Mouse (Mus musculus): ENCODE results near the gene Piezo1. TPM values are rescaled to one million over a fixed set of nuclear protein-coding genes. Genes with fewer than 3 reads are reported as not detected.
A peak's percentile ranks its signal among the peaks of the same experiment; 100 is the strongest.

Gene Piezo1
- polyA plus RNA-seq (2012): 22.2 and 31.8 TPM in 2 replicates

GRCm38 (mm10) chr8:122551265-122552051 is at the start of gene Piezo1:
TSS of gene Piezo1 (minus strand) at chr8:122551329.
- peaks cover 41% of the 10 kb centered on the region for H3K36me3 ChIP-seq (ENCODE audit: control insufficient read depth)
- peak within 1 kb of the TSS; percentile 92 for H3K4me3 ChIP-seq (replicated peaks)
- H3K4me1 ChIP-seq (ENCODE audit: control insufficient read depth): peaks cover 79% of the 10 kb centered on the region
- H3K9me3 ChIP-seq (ENCODE audit: control insufficient read depth, low read length): no peaks in the 10 kb centered on the region
- no peak for TF ChIP-seq GATA1 (IDR thresholded peaks at IDR 0.05; ENCODE audit: low read length)
- TF ChIP-seq TAL1 (IDR thresholded peaks at IDR 0.05; ENCODE audit: low read length): no peak
- H3K27me3 ChIP-seq (ENCODE audit: control insufficient read depth): no peaks in the 10 kb centered on the region

- H3K27me3 ChIP-seq (ENCODE audit: control insufficient read depth): no peaks in the 10 kb centered on the region; the same call in 1 of the 2 replicates
- H3K4me3 ChIP-seq (replicated peaks): no peak overlapping the region
- no peaks in the 10 kb centered on the region for H3K36me3 ChIP-seq (ENCODE audit: control insufficient read depth)
- TF ChIP-seq GATA1 (IDR thresholded peaks at IDR 0.05; ENCODE audit: low read length): no peak
- TF ChIP-seq TAL1 (IDR thresholded peaks at IDR 0.05; ENCODE audit: low read length): no peak
- no peaks in the 10 kb centered on the region for H3K9me3 ChIP-seq (ENCODE audit: control insufficient read depth, low read length)
- no peaks in the 10 kb centered on the region for H3K4me1 ChIP-seq (ENCODE audit: control insufficient read depth)
These were observed 49.5 kb upstream of the Piezo1 start for GRCm38 (mm10) chr8:122600666-122601065.

- Histone ChIP-seq H3K36me3 (ENCODE audit: control insufficient read depth) (no peaks in the 10 kb centered on the region; the same call in 1 of the 2 replicates), H3K4me1 (ENCODE audit: control insufficient read depth) (peaks cover 6% of the 10 kb centered on the region), H3K27me3 (ENCODE audit: control insufficient read depth) (no peaks in the 10 kb centered on the region), H3K9me3 (ENCODE audit: control insufficient read depth, low read length) (no peaks in the 10 kb centered on the region), H3K4me3 (replicated peaks) (no peak overlapping the region)
- TF ChIP-seq GATA1 (IDR thresholded peaks at IDR 0.05; ENCODE audit: low read length) (no peak), TAL1 (IDR thresholded peaks at IDR 0.05; ENCODE audit: low read length) (no peak)
These were observed 44.9 kb upstream of the Piezo1 start for GRCm38 (mm10) chr8:122596031-122596430.

- no peaks in the 10 kb centered on the region for H3K9me3 ChIP-seq (ENCODE audit: control insufficient read depth, low read length)
- H3K27me3 ChIP-seq (ENCODE audit: control insufficient read depth): no peaks in the 10 kb centered on the region
- no peak overlapping the region for H3K4me3 ChIP-seq (replicated peaks)
- H3K4me1 ChIP-seq (ENCODE audit: control insufficient read depth): peaks cover 6% of the 10 kb centered on the region
- no peak for TF ChIP-seq GATA1 (IDR thresholded peaks at IDR 0.05; ENCODE audit: low read length)
- TF ChIP-seq TAL1 (IDR thresholded peaks at IDR 0.05; ENCODE audit: low read length): no peak
- no peaks in the 10 kb centered on the region; the same call in 1 of the 2 replicates for H3K36me3 ChIP-seq (ENCODE audit: control insufficient read depth)
These were observed 42.8 kb upstream of the Piezo1 start for GRCm38 (mm10) chr8:122593783-122594507.

GRCm38 (mm10) chr8:122593240-122593639 is 42.1 kb upstream of the Piezo1 start:
- no peaks in the 10 kb centered on the region for H3K27me3 ChIP-seq (ENCODE audit: control insufficient read depth)
- TF ChIP-seq TAL1 (IDR thresholded peaks at IDR 0.05; ENCODE audit: low read length) (no peak), GATA1 (IDR thresholded peaks at IDR 0.05; ENCODE audit: low read length) (no peak)
- H3K4me3 ChIP-seq (replicated peaks): no peak overlapping the region
- H3K9me3 ChIP-seq (ENCODE audit: control insufficient read depth, low read length): no peaks in the 10 kb centered on the region
- H3K4me1 ChIP-seq (ENCODE audit: control insufficient read depth): peaks cover 6% of the 10 kb centered on the region
- no peaks in the 10 kb centered on the region; the same call in 1 of the 2 replicates for H3K36me3 ChIP-seq (ENCODE audit: control insufficient read depth)

- TF ChIP-seq GATA1 (IDR thresholded peaks at IDR 0.05; ENCODE audit: low read length) (no peak), TAL1 (IDR thresholded peaks at IDR 0.05; ENCODE audit: low read length) (no peak; the same call in 2 of the 3 replicates)
- H3K4me1 ChIP-seq (ENCODE audit: control insufficient read depth): no peaks in the 10 kb centered on the region
- peaks cover 7% of the 10 kb centered on the region for H3K27me3 ChIP-seq (ENCODE audit: control insufficient read depth)
- no peaks in the 10 kb centered on the region for H3K9me3 ChIP-seq (ENCODE audit: control insufficient read depth, low read length)
- no peak overlapping the region for H3K4me3 ChIP-seq (replicated peaks)
- no peaks in the 10 kb centered on the region for H3K36me3 ChIP-seq (ENCODE audit: control insufficient read depth)
These were observed 35.6 kb upstream of the Piezo1 start for GRCm38 (mm10) chr8:122586749-122587148.

GRCm38 (mm10) chr8:122586171-122586570 is 35.0 kb upstream of the Piezo1 start:
- H3K36me3 ChIP-seq (ENCODE audit: control insufficient read depth): no peaks in the 10 kb centered on the region

GRCm38 (mm10) chr8:122585411-122585891 is 34.3 kb upstream of the Piezo1 start:
- Histone ChIP-seq H3K27me3 (ENCODE audit: control insufficient read depth) (peaks cover 9% of the 10 kb centered on the region), H3K9me3 (ENCODE audit: control insufficient read depth, low read length) (no peaks in the 10 kb centered on the region), H3K4me3 (replicated peaks) (no peak overlapping the region), H3K36me3 (ENCODE audit: control insufficient read depth) (no peaks in the 10 kb centered on the region), H3K4me1 (ENCODE audit: control insufficient read depth) (no peaks in the 10 kb centered on the region)
- TF ChIP-seq TAL1 (IDR thresholded peaks at IDR 0.05; ENCODE audit: low read length): no peak
- TF ChIP-seq GATA1 (IDR thresholded peaks at IDR 0.05; ENCODE audit: low read length): no peak

More at GRCm38 (mm10) chr8:122586171-122586570, 35.0 kb upstream of the Piezo1 start:
- no peaks in the 10 kb centered on the region for H3K9me3 ChIP-seq (ENCODE audit: control insufficient read depth, low read length)
- H3K4me1 ChIP-seq (ENCODE audit: control insufficient read depth): no peaks in the 10 kb centered on the region
- TF ChIP-seq GATA1 (IDR thresholded peaks at IDR 0.05; ENCODE audit: low read length): no peak
- no peak for TF ChIP-seq TAL1 (IDR thresholded peaks at IDR 0.05; ENCODE audit: low read length)
- H3K4me3 ChIP-seq (replicated peaks): no peak overlapping the region
- H3K27me3 ChIP-seq (ENCODE audit: control insufficient read depth): peaks cover 7% of the 10 kb centered on the region

GRCm38 (mm10) chr8:122584981-122585380 is 33.9 kb upstream of the Piezo1 start:
- H3K36me3 ChIP-seq (ENCODE audit: control insufficient read depth): no peaks in the 10 kb centered on the region
- H3K9me3 ChIP-seq (ENCODE audit: control insufficient read depth, low read length): no peaks in the 10 kb centered on the region
- no peak overlapping the region for H3K4me3 ChIP-seq (replicated peaks)
- TF ChIP-seq TAL1 (IDR thresholded peaks at IDR 0.05; ENCODE audit: low read length): no peak
- no peaks in the 10 kb centered on the region for H3K4me1 ChIP-seq (ENCODE audit: control insufficient read depth)
- H3K27me3 ChIP-seq (ENCODE audit: control insufficient read depth): peaks cover 9% of the 10 kb centered on the region

All from erythroblast, embryonic 14.5 days (primary cell).